Mouse (Mus musculus) forebrain, embryonic 14.5 days (tissue): ENCODE data around the gene Knop1. TPM values are rescaled to one million over a fixed set of nuclear protein-coding genes. Genes with fewer than 3 reads are reported as not detected.

Experiments used
- ATAC-seq: fragments of 200-750 bp; cut with Nextera tagmentation; 2 replicates; pipeline ENCODE4 v1.8.0; 2017; ENCODE audit warnings: mild to moderate bottlenecking, moderate library complexity
- DNase-seq: peaks from one replicate; pipeline ENCODE4 v3.0.0-alpha.2; 2015; ENCODE audit warnings: low spot score
- H3K27ac ChIP-seq: fragments of 300-500 bp; sonication (generic); 2 replicates; pipeline ENCODE4 v1.5.1; 2014; ENCODE audit warnings: low read depth, mild to moderate bottlenecking, control low read depth, low read length, moderate library complexity
- H3K27me3 ChIP-seq: fragments of 300-500 bp; sonication (generic); replicated peaks from 2 replicates; pipeline ENCODE4 v1.6.1; 2014; ENCODE audit warnings: low read length, control low read depth, mixed read lengths; ENCODE audit not compliant: control insufficient read depth, insufficient read depth
- H3K36me3 ChIP-seq: fragments of 300-500 bp; sonication (generic); 2 replicates; pipeline ENCODE4 v1.6.1; 2014; ENCODE audit warnings: low read length, control low read depth; ENCODE audit not compliant: control insufficient read depth, insufficient read depth
- H3K4me1 ChIP-seq: fragments of 300-500 bp; sonication (generic); 2 replicates; pipeline ENCODE4 v1.6.1; 2014; ENCODE audit warnings: antibody characterized with exemption, low read length, control low read depth; ENCODE audit not compliant: control insufficient read depth, insufficient read depth
- H3K4me2 ChIP-seq: fragments of 300-500 bp; sonication (generic); 2 replicates; pipeline ENCODE4 v1.6.1; 2014; ENCODE audit warnings: mild to moderate bottlenecking, control low read depth, low read length
- H3K4me3 ChIP-seq: fragments of 300-500 bp; sonication (generic); 2 replicates; pipeline ENCODE4 v1.5.1; 2014; ENCODE audit warnings: low read depth, low read length, control low read depth
- H3K9ac ChIP-seq: fragments of 300-500 bp; sonication (generic); 2 replicates; pipeline ENCODE4 v1.6.1; 2014; ENCODE audit warnings: mild to moderate bottlenecking, low read length, control low read depth, moderate library complexity
- H3K9me3 ChIP-seq: fragments of 300-500 bp; sonication (generic); replicated peaks from 2 replicates; pipeline ENCODE4 v1.6.1; 2016; ENCODE audit warnings: low read length, control low read depth, mixed read lengths; ENCODE audit not compliant: control insufficient read depth
- WGBS: fragments of 180-500 bp; shearing (Covaris S2); extraction: QIAGEN DNeasy Blood & Tissue Kit; methylation state at CpG from one replicate; pipeline ENCODE4 v1.1.7; 2014; 5-methylcytosine and 5-hydroxymethylcytosine counted together
- polyA plus RNA-seq: library from polyadenylated mRNA; unstranded; fragments of >200 nt; fragmentation: Nextera tagmentation; extraction: Ambion mirVana; gene quantifications from 2 replicates; pipeline ENCODE4 v1.2.1, GENCODE M21; 2014

Gene Knop1
- polyA plus RNA-seq, 1 experiment from 2014 or later: 77.9 TPM

DNA sequence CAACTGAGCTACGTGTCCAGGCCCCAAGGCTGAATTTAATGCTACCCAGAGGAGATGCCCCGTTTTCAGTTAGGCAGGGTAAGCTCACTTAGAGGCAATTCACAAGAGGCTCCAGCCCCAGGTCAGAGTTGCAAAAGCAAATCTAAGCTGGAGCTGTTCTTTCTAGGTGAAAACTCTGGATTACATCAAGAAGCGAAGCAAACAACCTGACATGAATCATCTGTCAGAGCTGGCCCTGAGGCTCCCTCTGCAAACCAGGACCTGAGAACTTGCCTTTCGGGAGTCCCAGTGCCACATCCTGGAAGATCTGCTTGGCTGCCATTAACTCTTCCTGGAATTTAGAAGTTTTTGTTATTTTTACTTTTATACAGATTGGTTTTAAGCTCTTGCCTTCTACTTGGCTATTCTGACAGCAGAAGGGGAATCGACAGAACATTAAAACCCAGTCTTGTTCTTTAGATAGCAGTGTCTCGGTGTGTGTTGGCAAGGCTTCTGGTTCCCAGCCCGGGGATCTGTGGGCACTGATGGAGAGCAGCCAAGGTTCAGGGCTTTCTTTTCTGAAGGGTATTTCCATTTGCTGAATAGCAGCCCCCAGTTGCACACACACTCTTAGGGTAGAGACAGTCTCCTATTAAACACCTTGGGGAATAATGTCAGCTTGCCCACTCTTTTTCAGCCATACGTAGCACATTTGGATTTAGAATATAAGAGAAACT lies 14.9 kb downstream of the Knop1 start:
- Histone ChIP-seq H3K27ac (peak overlapping the region; percentile 27; the same call in 1 of the 2 replicates), H3K36me3 (peaks cover 88% of the 10 kb centered on the region)
- peak; percentile 45; the same call in 1 of the 2 replicates for ATAC-seq

DNA sequence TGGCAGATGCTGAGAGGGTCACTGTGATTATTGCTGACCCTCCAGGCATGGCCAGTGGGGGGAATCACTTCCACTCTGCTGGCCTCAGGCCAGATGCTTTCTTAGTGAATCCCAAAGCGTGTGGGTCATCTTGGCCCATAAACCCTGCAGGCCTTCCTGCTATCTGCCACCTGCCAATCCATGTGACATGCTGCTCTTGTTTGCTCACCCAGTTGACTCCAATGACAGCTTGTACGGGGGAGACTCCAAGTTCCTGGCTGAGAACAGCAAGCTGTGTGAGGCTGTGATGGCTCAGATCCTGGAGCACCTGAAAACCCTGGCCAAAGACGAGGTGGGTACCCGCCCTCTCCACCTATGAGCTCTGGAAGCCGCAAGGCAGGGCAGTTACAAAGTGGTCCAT lies 18.2 kb downstream of the Knop1 start:
- Histone ChIP-seq H3K4me1 (no peaks in the 10 kb centered on the region), H3K9me3 (no peaks in the 10 kb centered on the region), H3K9ac (no peak overlapping the region), H3K27me3 (no peaks in the 10 kb centered on the region), H3K4me2 (no peak overlapping the region), H3K4me3 (no peak overlapping the region), H3K36me3 (peaks cover 87% of the 10 kb centered on the region), H3K27ac (no peak overlapping the region)
- DNase-seq (no peak), ATAC-seq (no peak)
- WGBS: 89% methylated on average over 5 of the region's 5 CpGs

More for the DNA sequence above, 14.9 kb downstream of the Knop1 start:
- Histone ChIP-seq H3K9ac (no peak overlapping the region), H3K9me3 (no peaks in the 10 kb centered on the region), H3K4me3 (no peak overlapping the region), H3K4me1 (no peaks in the 10 kb centered on the region), H3K4me2 (no peak overlapping the region), H3K27me3 (no peaks in the 10 kb centered on the region)
- peak; percentile 72 for DNase-seq
- WGBS: 54% methylated on average over 8 of the region's 8 CpGs

DNA sequence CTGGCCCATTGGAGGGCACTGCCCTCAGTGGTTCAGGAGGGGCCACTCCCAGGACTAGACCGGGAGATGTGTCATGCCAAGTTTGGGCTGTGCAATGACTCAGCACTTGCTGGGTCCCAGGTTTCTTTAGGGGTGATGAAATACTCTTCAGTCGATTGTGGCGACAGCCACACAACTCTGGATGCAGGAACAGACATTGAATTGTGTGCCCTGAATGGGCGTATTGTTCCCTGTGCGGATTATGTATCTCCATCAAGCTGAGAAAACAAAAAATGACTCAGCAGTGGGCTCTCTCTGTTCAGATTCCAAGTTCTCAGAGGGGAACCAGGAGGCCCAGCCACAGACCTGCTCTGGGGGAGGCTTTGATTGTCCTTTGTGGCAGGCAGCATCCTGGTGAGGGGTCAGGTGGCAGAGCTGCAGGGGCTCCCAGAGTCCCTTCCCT lies 28.1 kb downstream of the Knop1 start:
- Histone ChIP-seq H3K27ac (no peak overlapping the region), H3K9me3 (no peaks in the 10 kb centered on the region), H3K4me3 (no peak overlapping the region), H3K36me3 (peaks cover 48% of the 10 kb centered on the region), H3K27me3 (no peaks in the 10 kb centered on the region), H3K9ac (no peak overlapping the region), H3K4me2 (no peak overlapping the region), H3K4me1 (peaks cover 7% of the 10 kb centered on the region)
- ATAC-seq: peak; percentile 50; the same call in 1 of the 2 replicates
- peak; percentile 46 for DNase-seq
- WGBS: 10% methylated on average over 5 of the region's 5 CpGs

DNA sequence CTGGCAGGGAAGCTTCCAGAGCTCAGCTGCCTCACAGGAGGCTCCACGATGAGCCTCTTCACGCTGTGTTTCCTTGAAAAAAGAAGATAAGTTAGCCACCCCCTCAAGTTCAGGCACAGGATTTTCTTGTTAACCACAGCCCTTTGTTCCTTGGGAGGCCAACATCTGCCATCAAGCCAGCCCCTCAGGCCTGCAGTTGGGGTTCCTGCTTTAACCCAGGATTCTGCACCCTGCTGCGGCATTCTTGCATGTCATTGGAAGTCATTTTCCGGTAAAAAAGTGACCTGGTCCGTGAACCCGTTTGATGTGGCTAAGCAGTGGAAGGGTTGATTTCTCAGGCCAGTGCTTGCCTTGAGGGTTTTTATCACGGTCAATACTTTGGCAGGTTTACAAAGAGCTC lies 31.6 kb downstream of the Knop1 start:
- Histone ChIP-seq H3K27me3 (no peaks in the 10 kb centered on the region), H3K4me1 (peaks cover 7% of the 10 kb centered on the region), H3K9me3 (no peaks in the 10 kb centered on the region), H3K4me3 (no peak overlapping the region), H3K4me2 (no peak overlapping the region), H3K36me3 (peaks cover 37% of the 10 kb centered on the region), H3K27ac (no peak overlapping the region), H3K9ac (no peak overlapping the region)
- ATAC-seq (no peak), DNase-seq (no peak)
- 74% methylated on average over 7 of the region's 7 CpGs for WGBS

DNA sequence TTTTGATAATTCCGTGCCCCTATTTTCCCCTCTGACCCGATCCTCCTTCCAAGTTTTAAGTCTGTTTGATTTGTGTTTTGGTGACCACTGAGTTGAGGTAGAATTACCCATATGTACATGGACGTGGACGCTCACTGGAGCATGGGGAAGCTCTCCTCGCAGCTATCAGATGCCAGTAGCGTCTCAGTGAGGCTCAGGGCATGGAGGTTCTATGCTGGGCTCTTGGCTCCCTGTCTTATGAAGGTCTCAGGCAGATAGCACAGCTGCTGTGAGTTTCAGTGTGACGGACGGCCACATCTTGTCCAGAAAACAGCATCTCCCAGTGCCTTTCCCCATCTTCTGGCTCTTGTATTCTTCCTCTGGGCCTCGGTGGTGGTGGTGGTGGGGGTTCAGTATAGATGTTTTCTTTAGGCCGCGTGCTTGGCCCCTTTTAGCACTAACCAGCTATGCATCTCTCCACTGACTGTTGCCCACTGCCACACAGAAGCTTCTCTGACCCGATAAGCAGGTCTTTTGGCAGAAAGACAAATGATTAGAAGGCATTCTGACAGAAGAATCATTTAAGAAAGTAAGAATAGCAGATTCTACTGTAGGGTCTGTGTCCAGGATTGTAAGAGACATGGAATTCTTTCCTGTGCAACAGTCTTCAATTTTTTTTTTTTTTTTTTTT lies 34.0 kb downstream of the Knop1 start:
- H3K9ac ChIP-seq: no peak overlapping the region
- H3K36me3 ChIP-seq: peaks cover 40% of the 10 kb centered on the region
- no peaks in the 10 kb centered on the region for H3K9me3 ChIP-seq
- H3K4me1 ChIP-seq: no peaks in the 10 kb centered on the region
- no peaks in the 10 kb centered on the region for H3K27me3 ChIP-seq
- no peak for ATAC-seq
- H3K4me2 ChIP-seq: no peak overlapping the region
- WGBS: 92% methylated on average over 12 of the region's 12 CpGs
- H3K4me3 ChIP-seq: no peak overlapping the region
- H3K27ac ChIP-seq: no peak overlapping the region
- no peak for DNase-seq

DNA sequence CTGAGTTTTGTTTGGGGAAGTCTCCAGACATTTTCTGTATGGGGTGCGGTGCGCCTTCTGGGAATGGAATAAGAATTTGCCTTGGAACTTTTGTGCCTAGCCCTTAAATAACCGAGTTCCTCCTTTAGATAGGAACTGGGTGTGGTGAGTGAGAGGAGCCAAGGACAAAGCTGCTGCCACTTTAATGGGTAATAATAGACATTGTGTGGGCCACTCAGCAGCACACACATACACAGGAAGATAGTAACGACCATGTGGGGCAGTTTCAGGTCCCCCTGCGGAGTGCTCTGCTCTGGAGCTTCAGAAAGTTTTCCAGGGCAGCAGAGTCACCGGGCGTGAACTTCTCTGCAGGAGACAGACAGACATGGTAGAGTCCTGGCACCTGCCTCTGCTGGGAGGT lies 34.7 kb downstream of the Knop1 start:
- H3K4me1 ChIP-seq: no peaks in the 10 kb centered on the region
- peaks cover 40% of the 10 kb centered on the region for H3K36me3 ChIP-seq
- ATAC-seq (no peak), DNase-seq (no peak)
- H3K27ac ChIP-seq: no peak overlapping the region
- no peak overlapping the region for H3K4me2 ChIP-seq
- no peaks in the 10 kb centered on the region for H3K9me3 ChIP-seq
- 71% methylated on average over 7 of the region's 7 CpGs for WGBS
- no peak overlapping the region for H3K4me3 ChIP-seq
- H3K9ac ChIP-seq: no peak overlapping the region
- H3K27me3 ChIP-seq: no peaks in the 10 kb centered on the region

DNA sequence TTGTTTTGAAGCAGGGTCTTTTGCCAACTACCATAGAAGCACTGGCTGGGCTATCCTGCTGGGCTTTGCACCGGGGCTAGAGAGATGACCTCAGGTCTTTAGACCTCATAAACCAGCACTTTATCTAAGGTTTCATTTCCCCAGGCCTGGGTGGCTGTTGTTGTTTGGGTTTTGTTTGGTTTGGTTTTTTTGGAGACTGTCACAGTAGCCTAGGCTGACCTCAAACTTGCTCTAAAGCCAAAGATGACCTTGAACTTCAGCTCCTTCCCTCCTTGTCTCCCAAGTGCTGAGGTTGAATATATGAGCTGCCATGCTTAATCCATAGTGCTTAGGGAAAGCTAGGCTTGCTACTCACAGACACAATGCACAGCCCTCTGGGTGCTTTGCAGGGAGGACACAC lies 36.4 kb downstream of the Knop1 start:
- Histone ChIP-seq H3K4me1 (no peaks in the 10 kb centered on the region), H3K4me2 (no peak overlapping the region), H3K9me3 (no peaks in the 10 kb centered on the region), H3K36me3 (peaks cover 42% of the 10 kb centered on the region), H3K9ac (no peak overlapping the region), H3K27ac (no peak overlapping the region), H3K27me3 (no peaks in the 10 kb centered on the region), H3K4me3 (no peak overlapping the region)
- WGBS: 83% methylated on average over 1 of the region's 1 CpGs
- ATAC-seq (no peak), DNase-seq (no peak)

DNA sequence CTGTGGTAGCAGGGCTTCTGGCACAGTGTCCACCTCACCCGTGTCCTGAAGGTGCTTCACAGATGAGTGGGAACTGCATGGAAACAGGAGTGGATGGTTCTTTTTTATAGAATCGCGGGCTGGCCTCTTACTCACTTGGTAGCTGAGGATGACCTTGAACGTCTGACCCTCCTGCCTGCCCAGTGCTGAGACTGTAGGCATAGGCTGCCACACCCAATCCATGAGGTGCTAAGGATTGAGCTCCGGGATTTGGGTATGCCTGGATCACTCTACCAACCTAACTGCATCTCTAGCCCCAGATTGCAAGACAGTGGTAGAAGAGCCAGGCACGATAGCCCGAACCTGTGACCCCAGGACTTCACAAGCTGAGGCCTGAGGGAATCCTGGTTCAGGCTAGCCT lies 38.3 kb downstream of the Knop1 start:
- H3K4me2 ChIP-seq: no peak overlapping the region
- no peak overlapping the region for H3K27ac ChIP-seq
- H3K27me3 ChIP-seq: no peaks in the 10 kb centered on the region
- 94% methylated on average over 7 of the region's 7 CpGs for WGBS
- no peak overlapping the region for H3K4me3 ChIP-seq
- peaks cover 54% of the 10 kb centered on the region for H3K36me3 ChIP-seq
- no peak for ATAC-seq
- H3K9me3 ChIP-seq: no peaks in the 10 kb centered on the region
- no peak for DNase-seq
- no peaks in the 10 kb centered on the region for H3K4me1 ChIP-seq
- no peak overlapping the region for H3K9ac ChIP-seq

DNA sequence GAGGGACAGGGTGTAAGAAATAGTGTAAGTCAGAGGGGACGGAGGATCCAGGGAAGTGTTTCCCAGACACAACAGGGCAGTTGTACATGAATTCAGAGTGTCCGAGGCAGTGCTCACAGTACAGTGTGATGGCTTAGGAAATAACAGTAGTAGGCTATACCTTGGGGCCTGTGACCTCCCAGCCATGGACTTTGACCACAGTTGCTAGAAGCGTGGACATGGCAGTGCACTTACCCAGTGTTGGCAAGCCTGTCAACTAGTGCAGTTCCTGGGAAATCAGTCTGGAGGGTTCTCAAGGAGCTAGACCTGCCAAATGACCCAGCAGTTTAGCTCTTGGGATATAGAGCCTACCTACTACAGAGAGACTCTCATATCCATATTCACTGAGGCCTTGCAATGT lies 39.8 kb downstream of the Knop1 start:
- H3K27me3 ChIP-seq: no peaks in the 10 kb centered on the region
- H3K36me3 ChIP-seq: peaks cover 58% of the 10 kb centered on the region
- no peak for ATAC-seq
- H3K4me2 ChIP-seq: no peak overlapping the region
- H3K9me3 ChIP-seq: no peaks in the 10 kb centered on the region
- 91% methylated on average over 3 of the region's 3 CpGs for WGBS
- no peak overlapping the region for H3K27ac ChIP-seq
- H3K4me1 ChIP-seq: no peaks in the 10 kb centered on the region
- H3K4me3 ChIP-seq: no peak overlapping the region
- no peak overlapping the region for H3K9ac ChIP-seq
- no peak for DNase-seq
